Mouse (Mus musculus) G1E (cell line): ENCODE results near the gene Snap91. TPM values are rescaled to one million over a fixed set of nuclear protein-coding genes. Genes with fewer than 3 reads are reported as not detected.

Experiments
- ATAC-seq: 2 replicates; pipeline ENCODE4 v1.8.0; 2016; ENCODE audit warnings: mild to moderate bottlenecking; ENCODE audit not compliant: insufficient number of reproducible peaks, poor library complexity, low FRiP score, severe bottlenecking; ENCODE audit errors: extremely low read depth
- DNase-seq: peaks from one replicate; pipeline ENCODE4 v3.0.0; 2012; ENCODE audit warnings: low spot score
- H3K27me3 ChIP-seq: 2 replicates; pipeline ENCODE4 v1.6.1; 2012; ENCODE audit warnings: mild to moderate bottlenecking, low read length, inconsistent platforms; ENCODE audit not compliant: insufficient read depth
- H3K36me3 ChIP-seq: replicated peaks from 2 replicates; pipeline ENCODE3; 2012; ENCODE audit warnings: mild to moderate bottlenecking, inconsistent platforms
- H3K4me1 ChIP-seq: 2 replicates; pipeline ENCODE4 v1.6.1; 2012; ENCODE audit warnings: low read depth, low read length, inconsistent platforms, mixed read lengths; ENCODE audit not compliant: insufficient read depth
- H3K4me3 ChIP-seq: 2 replicates; pipeline ENCODE4 v1.5.1; 2012; ENCODE audit warnings: low read depth, mild to moderate bottlenecking, inconsistent platforms, low read length, moderate library complexity, mixed read lengths
- H3K9me3 ChIP-seq: replicated peaks from 2 replicates; pipeline ENCODE4 v1.6.1; 2012; ENCODE audit warnings: inconsistent platforms
- CTCF ChIP-seq: IDR thresholded peaks from 2 replicates; pipeline ENCODE4 v1.5.1; 2012; ENCODE audit warnings: low read depth, low read length, inconsistent platforms, mixed read lengths
- GATA1 ChIP-seq: IDR thresholded peaks from 2 replicates; pipeline ENCODE4 v1.6.1; 2012; ENCODE audit warnings: borderline replicate concordance, low read length, inconsistent platforms, mixed read lengths
- GATA2 ChIP-seq: IDR thresholded peaks from 2 replicates; pipeline ENCODE4 v1.6.1; 2012; ENCODE audit warnings: low read depth, low read length, inconsistent platforms, borderline replicate concordance
- POLR2AphosphoS5 ChIP-seq: IDR thresholded peaks from 2 replicates; pipeline ENCODE4 v1.6.1; 2012; ENCODE audit warnings: low read depth, low read length, inconsistent platforms; ENCODE audit not compliant: insufficient replicate concordance
- TAL1 ChIP-seq: conservative IDR thresholded peaks from 2 replicates; pipeline ENCODE4 v1.6.1; 2012; ENCODE audit warnings: low read depth, low read length, inconsistent platforms, mixed read lengths
- polyA plus RNA-seq: library from polyadenylated mRNA; stranded (reverse); fragments of >175 nt; gene quantifications from 2 replicates; pipeline ENCODE4 v1.2.3, GENCODE M21; 2012
- total RNA-seq, 2 experiments: library from RNA; stranded (forward) in 1 of 2; stranded (reverse) in 1 of 2; fragments of 200-1000 nt in 1 of 2; fragments of >200 nt in 1 of 2; fragmentation: Nextera tagmentation in 1 of 2; gene quantifications; 2 replicates each; pipeline ENCODE4 v1.2.3; 2014 to 2017

Gene Snap91
- total and polyA plus RNA-seq, 3 experiments, result 0.05 TPM; not detected in 2

- TF ChIP-seq CTCF, result no peak
- no peak for TF ChIP-seq GATA1
- TF ChIP-seq POLR2AphosphoS5, result no peak
- TF ChIP-seq TAL1, result no peak
- no peak for TF ChIP-seq GATA2
- Histone ChIP-seq H3K4me1 (no peaks in the 10 kb centered on the region), H3K4me3 (no peak overlapping the region), H3K36me3 (no peaks in the 10 kb centered on the region), H3K27me3 (no peaks in the 10 kb centered on the region), H3K9me3 (no peaks in the 10 kb centered on the region)
- ATAC-seq (no peak), DNase-seq (no peak)
These were observed 27.6 kb downstream of the Snap91 start for GRCm38 (mm10) chr9:86852861-86853260.

- DNase-seq, result no peak
- no peaks in the 10 kb centered on the region for H3K27me3 ChIP-seq
- H3K36me3 ChIP-seq, result no peaks in the 10 kb centered on the region
- TF ChIP-seq CTCF, result no peak
- no peak for TF ChIP-seq GATA2
- no peak for TF ChIP-seq GATA1
- TF ChIP-seq POLR2AphosphoS5, result no peak
- TF ChIP-seq TAL1, result no peak
- no peak for ATAC-seq
- H3K4me3 ChIP-seq, result no peak overlapping the region
- no peaks in the 10 kb centered on the region for H3K9me3 ChIP-seq
- no peaks in the 10 kb centered on the region for H3K4me1 ChIP-seq
These were observed 28.8 kb downstream of the Snap91 start for GRCm38 (mm10) chr9:86851689-86852088.

GRCm38 (mm10) chr9:86850452-86851207 is 29.8 kb downstream of the Snap91 start:
- no peak for DNase-seq
- Histone ChIP-seq H3K27me3 (no peaks in the 10 kb centered on the region), H3K4me1 (no peaks in the 10 kb centered on the region), H3K4me3 (no peak overlapping the region), H3K36me3 (no peaks in the 10 kb centered on the region), H3K9me3 (no peaks in the 10 kb centered on the region)
- ATAC-seq, result no peak
- TF ChIP-seq GATA1 (no peak), CTCF (no peak), GATA2 (no peak), TAL1 (no peak), POLR2AphosphoS5 (no peak)

GRCm38 (mm10) chr9:86843747-86844353 is 36.6 kb downstream of the Snap91 start:
- H3K36me3 ChIP-seq, result no peaks in the 10 kb centered on the region

GRCm38 (mm10) chr9:86829792-86830191 is 50.7 kb downstream of the Snap91 start:
- H3K4me3 ChIP-seq, result no peak overlapping the region
- H3K9me3 ChIP-seq, result no peaks in the 10 kb centered on the region
- TF ChIP-seq GATA2 (no peak), TAL1 (no peak)
- H3K27me3 ChIP-seq, result peaks cover 3% of the 10 kb centered on the region; the same call in 1 of the 2 replicates
- no peaks in the 10 kb centered on the region for H3K36me3 ChIP-seq
- no peaks in the 10 kb centered on the region for H3K4me1 ChIP-seq
- no peak for DNase-seq
- no peak for ATAC-seq

More at GRCm38 (mm10) chr9:86843747-86844353, 36.6 kb downstream of the Snap91 start:
- no peaks in the 10 kb centered on the region for H3K9me3 ChIP-seq
- no peak overlapping the region for H3K4me3 ChIP-seq
- no peaks in the 10 kb centered on the region for H3K4me1 ChIP-seq
- DNase-seq (no peak), ATAC-seq (no peak)
- TF ChIP-seq GATA2 (no peak), GATA1 (no peak), TAL1 (no peak), CTCF (no peak), POLR2AphosphoS5 (no peak)
- H3K27me3 ChIP-seq, result no peaks in the 10 kb centered on the region

- no peaks in the 10 kb centered on the region for H3K36me3 ChIP-seq
These were observed 51.4 kb downstream of the Snap91 start for GRCm38 (mm10) chr9:86829034-86829433.

More at GRCm38 (mm10) chr9:86829034-86829433, 51.4 kb downstream of the Snap91 start:
- H3K27me3 ChIP-seq, result peaks cover 3% of the 10 kb centered on the region; the same call in 1 of the 2 replicates
- no peak overlapping the region for H3K4me3 ChIP-seq
- no peaks in the 10 kb centered on the region for H3K4me1 ChIP-seq
- H3K9me3 ChIP-seq, result no peaks in the 10 kb centered on the region
- TF ChIP-seq GATA2 (no peak), POLR2AphosphoS5 (no peak), CTCF (no peak), GATA1 (no peak), TAL1 (no peak)
- DNase-seq, result no peak
- ATAC-seq, result no peak
